Mouse (Mus musculus) heart, adult 2 months (tissue): ENCODE data around the gene Tnfaip2. TPM values are rescaled to one million over a fixed set of nuclear protein-coding genes. Genes with fewer than 3 reads are reported as not detected.

ENCODE experiments used
- DNase-seq, 2 experiments: peaks; one replicate each; pipeline ENCODE4 v3.0.0; 2021
- H3K27ac ChIP-seq: fragments of 200-600 bp; 2 replicates; pipeline ENCODE4 v1.8.1; 2022
- H3K27me3 ChIP-seq: fragments of 200-500 bp; 2 replicates; pipeline ENCODE4 v1.6.1; 2012; ENCODE audit warnings: mild to moderate bottlenecking, low read length, inconsistent platforms, mixed read lengths; ENCODE audit not compliant: control insufficient read depth, insufficient read depth
- H3K36me3 ChIP-seq: fragments of 200-500 bp; 2 replicates; pipeline ENCODE4 v1.6.1; 2012; ENCODE audit warnings: low read length, inconsistent platforms; ENCODE audit not compliant: control insufficient read depth, insufficient read depth
- H3K4me1 ChIP-seq: fragments of 200-500 bp; 2 replicates; pipeline ENCODE4 v1.6.1; 2011; ENCODE audit warnings: low read length; ENCODE audit not compliant: control insufficient read depth, insufficient read depth
- H3K4me3 ChIP-seq: fragments of 200-600 bp; 2 replicates; pipeline ENCODE4 v1.8.1; 2022
- H3K79me2 ChIP-seq: fragments of 200-500 bp; replicated peaks from 2 replicates; pipeline ENCODE4 v1.6.1; 2012; ENCODE audit warnings: mild to moderate bottlenecking, inconsistent platforms, low read length, moderate library complexity, mixed read lengths; ENCODE audit not compliant: control insufficient read depth, insufficient read depth
- H3K9ac ChIP-seq: fragments of 200-500 bp; 2 replicates; pipeline ENCODE4 v1.6.1; 2012; ENCODE audit warnings: low read depth, mild to moderate bottlenecking, control low read depth, inconsistent platforms, low read length, mixed read lengths
- CTCF ChIP-seq: fragments of 200-600 bp; IDR thresholded peaks from 2 replicates; pipeline ENCODE4 v1.8.1; 2022; ENCODE audit warnings: antibody characterized with exemption, mild to moderate bottlenecking, moderate library complexity
- EP300 ChIP-seq: fragments of 200-500 bp; IDR thresholded peaks from 2 replicates; pipeline ENCODE4 v1.6.1; 2011; ENCODE audit warnings: low read depth, low read length, control low read depth; ENCODE audit not compliant: insufficient read depth
- POLR2A ChIP-seq: fragments of 200-500 bp; IDR thresholded peaks from 2 replicates; pipeline ENCODE4 v1.6.1; 2011; ENCODE audit warnings: mild to moderate bottlenecking, low read depth, low read length, control low read depth; ENCODE audit not compliant: insufficient read depth
- WGBS: fragments of 180-500 bp; shearing (Covaris S2); methylation state at CpG from one replicate; pipeline ENCODE4 v1.1.7; 2018; 5-methylcytosine and 5-hydroxymethylcytosine counted together
- intact Hi-C: fragments of 180-260 bp; cut with DNase I; formaldehyde crosslinking; loops from one replicate; pipeline ENCODE4 v1.15.1; 2025
- polyA plus RNA-seq: library from polyadenylated mRNA; depleted of rRNA; stranded (reverse); fragments of >200 nt; gene quantifications from 2 replicates; pipeline ENCODE4 v1.2.3, GENCODE M21; 2012
- total RNA-seq, 2 experiments: library from RNA; stranded (reverse); gene quantifications; 2 replicates each; pipeline ENCODE4 v1.2.3; 2021

Tnfaip2 gene
- total and polyA plus RNA-seq, 3 experiments, result 40.2 to 52.1 (median 40.9) TPM

DNA sequence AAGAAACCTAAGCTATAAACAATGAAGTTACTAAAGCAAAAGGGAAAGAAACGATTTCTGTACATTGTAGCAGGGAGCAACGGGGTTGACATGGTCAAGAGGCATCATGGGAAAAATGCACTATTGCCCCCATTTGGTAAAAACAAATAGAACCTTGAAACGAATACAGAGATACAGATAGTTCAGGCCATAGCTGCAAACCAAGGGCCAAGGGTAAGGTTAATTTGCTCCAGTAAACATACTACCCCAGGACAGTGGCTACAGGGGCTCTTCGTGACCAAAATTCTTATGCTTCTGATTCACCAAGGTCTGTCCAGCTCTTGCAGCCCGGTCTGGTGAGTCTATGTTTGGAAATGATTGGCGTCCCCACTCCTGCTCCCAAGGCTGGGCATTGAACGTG, 21.3 kb downstream of the Tnfaip2 start:
- H3K27me3 ChIP-seq, result no peaks in the 10 kb centered on the region
- 81% methylated on average over 7 of the region's 7 CpGs for WGBS
- peaks cover 13% of the 10 kb centered on the region for H3K4me1 ChIP-seq
- no peaks in the 10 kb centered on the region for H3K36me3 ChIP-seq
- H3K79me2 ChIP-seq, result no peaks in the 10 kb centered on the region
- no peak overlapping the region for H3K4me3 ChIP-seq
- H3K27ac ChIP-seq, result no peak overlapping the region
- intact Hi-C loops, result loop anchor here (10.0 kb wide), 1 partner anchor 189 kb away; the partner anchor contains the start of gene Amn
- DNase-seq, result no peak
- H3K9ac ChIP-seq, result no peak overlapping the region
- TF ChIP-seq POLR2A, result no peak
- no peak for TF ChIP-seq EP300
- no peak for TF ChIP-seq CTCF

DNA sequence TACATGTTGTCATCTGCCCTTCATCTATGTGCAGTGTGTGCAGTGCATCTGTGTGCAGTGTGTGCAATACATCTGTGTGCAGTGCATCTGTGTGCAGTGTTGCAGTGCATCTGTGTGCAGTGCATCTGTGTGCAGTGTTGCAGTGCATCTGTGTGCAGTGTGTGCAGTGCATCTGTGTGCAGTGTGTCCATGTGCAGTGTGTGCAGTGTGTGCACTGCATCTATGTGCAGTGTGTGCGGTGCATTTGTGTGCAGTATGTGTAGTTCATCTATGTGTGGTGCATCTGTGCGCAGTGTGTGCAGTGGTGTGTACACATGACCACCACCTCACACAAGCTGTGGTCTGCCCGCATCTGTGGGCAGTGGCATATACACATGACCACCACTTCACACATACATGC, 24.1 kb downstream of the Tnfaip2 start:
- intact Hi-C loops, result loop anchor here (10.0 kb wide), 1 partner anchor 192 kb away; the partner anchor contains the start of gene Amn
- H3K9ac ChIP-seq, result no peak overlapping the region
- H3K36me3 ChIP-seq, result no peaks in the 10 kb centered on the region
- no peak overlapping the region for H3K4me3 ChIP-seq
- no peak for DNase-seq
- no peaks in the 10 kb centered on the region for H3K27me3 ChIP-seq
- 96% methylated on average over 3 of the region's 3 CpGs for WGBS
- TF ChIP-seq EP300 (no peak), POLR2A (no peak), CTCF (no peak)
- no peaks in the 10 kb centered on the region for H3K79me2 ChIP-seq
- peaks cover 5% of the 10 kb centered on the region for H3K4me1 ChIP-seq
- H3K27ac ChIP-seq, result no peak overlapping the region

DNA sequence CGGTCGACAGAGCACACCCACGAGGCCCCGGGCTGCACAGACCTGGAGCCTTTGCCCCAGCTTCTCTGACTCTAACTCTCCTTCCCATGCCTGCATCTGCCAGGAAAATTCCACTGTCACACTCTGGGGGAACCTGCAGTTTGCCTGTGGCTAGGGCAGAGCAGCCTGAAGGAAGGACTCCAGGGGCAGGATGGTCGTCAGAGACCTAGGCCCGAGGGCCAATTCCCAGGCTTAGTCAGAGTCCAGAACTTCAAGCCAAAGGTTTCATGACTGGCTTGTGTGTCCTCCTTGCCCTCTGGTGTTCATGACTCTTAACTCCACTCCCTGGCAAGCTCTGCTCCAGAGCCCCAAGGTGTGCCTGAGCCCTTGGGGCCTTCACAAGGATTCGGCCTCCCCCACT, 25.9 kb downstream of the Tnfaip2 start:
- TF ChIP-seq CTCF (no peak), POLR2A (no peak), EP300 (no peak)
- Histone ChIP-seq H3K79me2 (no peaks in the 10 kb centered on the region), H3K27me3 (no peaks in the 10 kb centered on the region), H3K36me3 (no peaks in the 10 kb centered on the region), H3K4me3 (no peak overlapping the region), H3K4me1 (no peaks in the 10 kb centered on the region), H3K9ac (no peak overlapping the region), H3K27ac (no peak overlapping the region)
- 89% methylated on average over 7 of the region's 7 CpGs for WGBS
- DNase-seq, result no peak
- intact Hi-C loops, result loop anchor here (10.0 kb wide), 1 partner anchor 193 kb away; the partner anchor contains the start of gene Amn

DNA sequence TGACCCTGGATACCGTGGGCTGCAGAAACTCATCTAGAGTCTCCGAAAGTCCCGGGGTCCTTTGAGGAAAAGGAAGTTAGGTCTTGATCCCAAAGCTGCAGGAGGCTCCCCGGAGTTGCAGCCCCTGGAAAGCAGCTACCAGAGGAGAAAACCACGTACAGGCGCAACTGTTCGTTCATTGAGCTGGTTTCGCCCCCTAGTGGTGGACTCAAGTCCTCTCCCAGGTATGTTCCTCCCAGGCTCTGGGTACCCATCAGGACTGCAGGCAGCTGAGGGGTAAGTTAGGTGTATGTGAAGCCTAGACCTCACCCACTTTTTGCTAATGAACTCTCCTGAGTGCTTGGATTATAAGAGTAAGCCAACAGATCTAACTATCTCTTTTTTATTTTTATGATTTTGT, 27.2 kb downstream of the Tnfaip2 start:
- H3K79me2 ChIP-seq, result no peaks in the 10 kb centered on the region
- DNase-seq, result peak; percentile 68 to 72
- no peak overlapping the region for H3K4me3 ChIP-seq
- H3K4me1 ChIP-seq, result no peaks in the 10 kb centered on the region
- TF ChIP-seq CTCF, result peak; percentile 93
- no peak for TF ChIP-seq POLR2A
- TF ChIP-seq EP300, result peak; percentile 76
- H3K27ac ChIP-seq, result no peak overlapping the region
- intact Hi-C loops, result loop anchor here (1.0 to 10.0 kb wide), 2 partner anchors 44 to 195 kb away; partner anchors contain the start of gene Amn
- H3K36me3 ChIP-seq, result no peaks in the 10 kb centered on the region
- WGBS, result 6% methylated on average over 8 of the region's 8 CpGs
- no peaks in the 10 kb centered on the region for H3K27me3 ChIP-seq
- H3K9ac ChIP-seq, result no peak overlapping the region

DNA sequence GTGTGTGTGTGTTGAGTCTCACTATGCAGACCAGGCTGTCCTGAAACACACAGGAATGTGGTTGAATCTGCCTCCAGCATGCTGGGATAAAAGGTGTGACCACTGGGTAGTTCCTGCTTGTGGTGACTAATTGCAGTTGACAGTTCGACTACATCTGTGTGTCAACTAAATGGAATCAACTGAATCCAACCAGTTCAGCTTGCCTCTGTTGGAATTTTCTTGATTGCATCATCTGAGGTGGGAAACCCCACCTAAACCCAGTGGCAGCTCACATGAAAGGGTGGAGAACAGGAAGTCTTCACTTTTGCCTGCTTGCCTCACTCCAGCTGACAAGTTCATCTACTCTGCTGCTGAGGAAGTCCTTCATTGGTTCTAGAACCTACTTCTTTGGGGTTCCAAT, 28.9 kb downstream of the Tnfaip2 start:
- no peaks in the 10 kb centered on the region for H3K79me2 ChIP-seq
- H3K36me3 ChIP-seq, result no peaks in the 10 kb centered on the region
- 33% methylated on average over 1 of the region's 1 CpGs for WGBS
- H3K27me3 ChIP-seq, result no peaks in the 10 kb centered on the region
- H3K4me1 ChIP-seq, result no peaks in the 10 kb centered on the region; the same call in none of the 2 replicates
- no peak for TF ChIP-seq CTCF
- no peak for TF ChIP-seq EP300
- no peak for TF ChIP-seq POLR2A
- no peak for DNase-seq
- H3K4me3 ChIP-seq, result no peak overlapping the region
- intact Hi-C loops, result no loop called here
- no peak overlapping the region for H3K9ac ChIP-seq
- no peak overlapping the region for H3K27ac ChIP-seq

DNA sequence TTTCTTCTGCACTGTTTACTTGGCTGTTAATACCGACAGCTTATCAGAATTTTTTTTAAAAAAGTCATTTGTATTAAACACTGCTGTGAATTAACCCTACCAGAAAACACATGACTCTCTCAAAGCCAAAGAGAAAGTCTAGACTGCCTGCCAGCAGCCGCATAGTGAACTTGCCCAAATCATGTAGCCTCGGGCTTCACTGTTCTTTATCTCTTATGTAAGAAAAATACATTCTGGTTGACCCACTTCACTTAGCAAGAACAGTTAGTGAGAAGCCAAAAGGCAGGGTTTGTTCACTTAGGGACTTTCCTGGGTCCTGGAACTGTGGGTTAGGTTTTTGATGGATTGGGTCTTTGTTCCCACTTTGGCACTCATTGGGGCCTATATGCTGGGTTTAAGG, 29.5 kb downstream of the Tnfaip2 start:
- Histone ChIP-seq H3K79me2 (no peaks in the 10 kb centered on the region), H3K27me3 (no peaks in the 10 kb centered on the region), H3K4me3 (no peak overlapping the region), H3K27ac (no peak overlapping the region), H3K4me1 (no peaks in the 10 kb centered on the region; the same call in none of the 2 replicates), H3K9ac (no peak overlapping the region), H3K36me3 (no peaks in the 10 kb centered on the region)
- 71% methylated on average over 3 of the region's 3 CpGs for WGBS
- no peak for DNase-seq
- TF ChIP-seq EP300 (no peak), POLR2A (no peak), CTCF (no peak)
- intact Hi-C loops, result no loop called here
